Mouse (Mus musculus) c-Kit-positive CD71-positive TER-119-negative erythroid progenitor cells, embryonic 14.5 days (primary cell): ENCODE measurements around the gene Fstl4.

Experiments
- DNase-seq: peaks from one replicate; pipeline ENCODE4 v3.0.0-alpha.2; 2013; ENCODE audit warnings: low read depth

Fstl4 gene

GRCm38 (mm10) chr11:52764461-52764893 is at the start of gene Fstl4:
TSS of gene Fstl4 (plus strand) at chr11:52764634.
- no peak for DNase-seq

- DNase-seq: no peak
Measured at GRCm38 (mm10) chr11:52718570-52718969, 45.9 kb upstream of the Fstl4 start.

- no peak for DNase-seq
Measured at GRCm38 (mm10) chr11:52721087-52721486, 43.3 kb upstream of the Fstl4 start.

- DNase-seq: no peak
Measured at GRCm38 (mm10) chr11:52722706-52723105, 41.7 kb upstream of the Fstl4 start.

- no peak for DNase-seq
Measured at GRCm38 (mm10) chr11:52726001-52726400, 38.4 kb upstream of the Fstl4 start.

- no peak for DNase-seq
Measured at GRCm38 (mm10) chr11:52728479-52728878, 36.0 kb upstream of the Fstl4 start.

- DNase-seq: no peak
Measured at GRCm38 (mm10) chr11:52729890-52730289, 34.5 kb upstream of the Fstl4 start.

GRCm38 (mm10) chr11:52731979-52732378 is 32.5 kb upstream of the Fstl4 start:
- no peak for DNase-seq

GRCm38 (mm10) chr11:52734493-52735195 is 29.8 kb upstream of the Fstl4 start:
- no peak for DNase-seq

GRCm38 (mm10) chr11:52739187-52739586 is 25.2 kb upstream of the Fstl4 start:
- no peak for DNase-seq

- DNase-seq: no peak
Measured at GRCm38 (mm10) chr11:52740466-52740865, 24.0 kb upstream of the Fstl4 start.

GRCm38 (mm10) chr11:52743956-52744355 is 20.5 kb upstream of the Fstl4 start:
- no peak for DNase-seq

GRCm38 (mm10) chr11:52744593-52745450 is 19.6 kb upstream of the Fstl4 start:
- DNase-seq: no peak

GRCm38 (mm10) chr11:52747206-52747605 is 17.2 kb upstream of the Fstl4 start:
- no peak for DNase-seq

GRCm38 (mm10) chr11:52747766-52748456 is 16.5 kb upstream of the Fstl4 start:
- DNase-seq: no peak

- DNase-seq: no peak
Measured at GRCm38 (mm10) chr11:52749988-52750387, 14.4 kb upstream of the Fstl4 start.

GRCm38 (mm10) chr11:52752524-52752923 is 11.9 kb upstream of the Fstl4 start:
- DNase-seq: no peak

GRCm38 (mm10) chr11:52753261-52753660 is 11.2 kb upstream of the Fstl4 start:
- DNase-seq: no peak

- DNase-seq: no peak
Measured at GRCm38 (mm10) chr11:52761800-52762199, 2.6 kb upstream of the Fstl4 start.

GRCm38 (mm10) chr11:52764894-52765677 is 652 bp downstream of the Fstl4 start:
- DNase-seq: no peak

GRCm38 (mm10) chr11:52765678-52766254 is 1.3 kb downstream of the Fstl4 start:
- no peak for DNase-seq
